Mouse (Mus musculus): ENCODE measurements at regions not wholly inside any gene's neighbourhood (a gene's known extent, or its start where the extent isn't known, plus 50 kb on each side); places are given as distances from the start of the nearest gene placed in this dataset.
"Not testable (repeated sequence)": the region's sequence is repeated elsewhere in the genome, so short reads cannot be mapped to it uniquely, and the experiment has no call there.

- no peak overlapping the region for H3K4me3 ChIP-seq (ENCODE audit: low read depth, low read length)
- H3K4me1 ChIP-seq (replicated peaks; ENCODE audit: control insufficient read depth, insufficient read depth, low read length) = no peaks in the 10 kb centered on the region
- no peak overlapping the region for H3K4me2 ChIP-seq (replicated peaks; ENCODE audit: low read depth)
- no peak for TF ChIP-seq CTCF (IDR thresholded peaks at IDR 0.05; ENCODE audit: low read depth)
- no peaks in the 10 kb centered on the region for H3K27me3 ChIP-seq (replicated peaks; ENCODE audit: control insufficient read depth, insufficient read depth, low read length)
- H3K9ac ChIP-seq (ENCODE audit: low read depth, low read length) = no peak overlapping the region
- no peak overlapping the region for H3K27ac ChIP-seq (ENCODE audit: low read depth, low read length)
- H3K9me3 ChIP-seq (ENCODE audit: control insufficient read depth) = no peaks in the 10 kb centered on the region
- 48% methylated on average over 4 of the region's 4 CpGs for WGBS
- H3K36me3 ChIP-seq (ENCODE audit: control insufficient read depth, insufficient read depth) = no peaks in the 10 kb centered on the region
- ATAC-seq = no peak
Measured at GRCm38 (mm10) chr10:7325074-7325473, 113.0 kb upstream of the Cnksr3 start.

- H3K4me3 ChIP-seq (ENCODE audit: low read depth, low read length) = no peak overlapping the region
- no peak overlapping the region for H3K9ac ChIP-seq (ENCODE audit: low read depth, low read length)
- ATAC-seq = no peak
- no peaks in the 10 kb centered on the region for H3K9me3 ChIP-seq (ENCODE audit: control insufficient read depth)
- H3K27me3 ChIP-seq (replicated peaks; ENCODE audit: control insufficient read depth, insufficient read depth, low read length) = no peaks in the 10 kb centered on the region
- TF ChIP-seq CTCF (IDR thresholded peaks at IDR 0.05; ENCODE audit: low read depth) = no peak
- no peaks in the 10 kb centered on the region for H3K36me3 ChIP-seq (ENCODE audit: control insufficient read depth, insufficient read depth)
- H3K4me2 ChIP-seq (replicated peaks; ENCODE audit: low read depth) = no peak overlapping the region
- WGBS = 27% methylated on average over 3 of the region's 3 CpGs
- H3K27ac ChIP-seq (ENCODE audit: low read depth, low read length) = no peak overlapping the region
- no peaks in the 10 kb centered on the region for H3K4me1 ChIP-seq (replicated peaks; ENCODE audit: control insufficient read depth, insufficient read depth, low read length)
Measured at GRCm38 (mm10) chr10:7323258-7323657, 111.2 kb upstream of the Cnksr3 start.

DNA sequence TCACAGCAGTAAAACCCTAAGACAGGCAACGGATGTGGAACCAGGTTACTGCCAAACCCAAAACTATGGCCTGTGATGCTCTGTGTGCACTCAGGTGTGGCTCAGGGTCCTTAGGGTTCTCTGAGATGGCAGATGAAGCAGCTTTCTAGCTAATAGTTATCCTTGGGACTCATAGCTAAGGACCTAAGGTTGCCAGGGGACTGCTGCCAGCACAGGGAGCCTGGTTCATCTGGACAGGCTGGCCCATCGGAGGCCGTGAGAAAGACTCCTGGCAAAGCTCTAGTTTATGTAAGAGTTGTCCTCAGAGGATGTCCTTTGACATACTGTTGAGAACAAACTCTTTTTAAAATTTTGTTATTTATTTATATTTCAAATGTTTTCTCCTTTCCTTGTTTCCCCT lies 97.9 kb upstream of the Cnksr3 start:
- Histone ChIP-seq H3K4me3 (ENCODE audit: low read depth, low read length) (no peak overlapping the region), H3K4me2 (replicated peaks; ENCODE audit: low read depth) (no peak overlapping the region), H3K27ac (ENCODE audit: low read depth, low read length) (no peak overlapping the region), H3K36me3 (ENCODE audit: control insufficient read depth, insufficient read depth) (no peaks in the 10 kb centered on the region), H3K4me1 (replicated peaks; ENCODE audit: control insufficient read depth, insufficient read depth, low read length) (no peaks in the 10 kb centered on the region), H3K9me3 (ENCODE audit: control insufficient read depth) (no peaks in the 10 kb centered on the region), H3K9ac (ENCODE audit: low read depth, low read length) (no peak overlapping the region), H3K27me3 (replicated peaks; ENCODE audit: control insufficient read depth, insufficient read depth, low read length) (no peaks in the 10 kb centered on the region)
- no peak for ATAC-seq
- 94% methylated on average over 3 of the region's 3 CpGs for WGBS
- TF ChIP-seq CTCF (IDR thresholded peaks at IDR 0.05; ENCODE audit: low read depth) = no peak

GRCm38 (mm10) chr10:7305881-7306280 lies 93.8 kb upstream of the Cnksr3 start:
- WGBS = 55% methylated on average over 3 of the region's 3 CpGs

DNA sequence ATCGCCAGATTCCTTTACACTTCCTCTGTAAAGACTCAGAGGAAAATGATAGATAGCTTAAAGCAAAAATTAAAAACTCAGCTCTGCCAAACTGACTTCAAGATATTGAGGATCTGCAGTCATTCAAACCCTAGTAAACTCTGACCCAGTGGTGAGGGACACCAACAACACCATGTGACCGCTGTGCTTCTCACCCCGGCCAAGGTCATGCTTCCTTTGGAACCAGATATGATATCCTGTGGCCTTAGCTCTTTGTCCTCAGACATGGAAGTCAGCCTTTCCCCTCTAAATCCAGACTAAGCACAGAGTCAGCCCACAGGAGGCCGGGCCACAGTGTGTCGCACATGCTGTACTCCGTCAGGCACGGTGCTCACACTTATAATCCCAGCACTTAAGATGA lies 86.3 kb upstream of the Cnksr3 start:
- Histone ChIP-seq H3K9me3 (ENCODE audit: control insufficient read depth) (no peaks in the 10 kb centered on the region), H3K9ac (ENCODE audit: low read depth, low read length) (no peak overlapping the region), H3K4me3 (ENCODE audit: low read depth, low read length) (no peak overlapping the region), H3K27me3 (replicated peaks; ENCODE audit: control insufficient read depth, insufficient read depth, low read length) (no peaks in the 10 kb centered on the region), H3K4me2 (replicated peaks; ENCODE audit: low read depth) (no peak overlapping the region), H3K27ac (ENCODE audit: low read depth, low read length) (no peak overlapping the region), H3K4me1 (replicated peaks; ENCODE audit: control insufficient read depth, insufficient read depth, low read length) (no peaks in the 10 kb centered on the region), H3K36me3 (ENCODE audit: control insufficient read depth, insufficient read depth) (no peaks in the 10 kb centered on the region)
- TF ChIP-seq CTCF (IDR thresholded peaks at IDR 0.05; ENCODE audit: low read depth) = no peak
- ATAC-seq = no peak; the same call in 1 of the 2 replicates
- WGBS = 86% methylated on average over 7 of the region's 7 CpGs

More at GRCm38 (mm10) chr10:7305881-7306280, 93.8 kb upstream of the Cnksr3 start:
- H3K36me3 ChIP-seq (ENCODE audit: control insufficient read depth, insufficient read depth); H3K4me2 ChIP-seq (replicated peaks; ENCODE audit: low read depth); ATAC-seq; H3K27ac ChIP-seq (ENCODE audit: low read depth, low read length); H3K4me1 ChIP-seq (replicated peaks; ENCODE audit: control insufficient read depth, insufficient read depth, low read length); H3K9ac ChIP-seq (ENCODE audit: low read depth, low read length); H3K9me3 ChIP-seq (ENCODE audit: control insufficient read depth); H3K27me3 ChIP-seq (replicated peaks; ENCODE audit: control insufficient read depth, insufficient read depth, low read length); H3K4me3 ChIP-seq (ENCODE audit: low read depth, low read length): not testable (repeated sequence)

DNA sequence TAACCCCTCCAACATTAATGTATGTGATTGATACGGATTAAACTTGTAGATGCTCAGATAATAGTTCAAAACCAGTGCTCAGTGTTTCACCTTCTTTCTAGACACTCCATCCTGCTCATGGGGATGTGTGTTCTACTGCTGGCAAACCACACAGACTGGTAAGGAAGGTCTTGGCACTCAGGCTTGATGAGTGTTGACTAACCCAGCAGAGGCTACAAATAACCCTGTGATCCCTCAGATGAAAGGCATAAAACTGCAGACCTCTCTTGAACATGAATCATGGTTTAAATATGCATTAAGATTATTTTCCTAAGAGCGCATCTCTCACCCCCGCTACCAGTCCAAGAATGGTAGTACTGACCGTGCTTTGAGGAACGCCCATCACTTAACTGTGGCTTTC lies 83.9 kb upstream of the Cnksr3 start:
- Histone ChIP-seq H3K4me2 (replicated peaks; ENCODE audit: low read depth) (no peak overlapping the region), H3K9me3 (ENCODE audit: control insufficient read depth) (no peaks in the 10 kb centered on the region), H3K4me3 (ENCODE audit: low read depth, low read length) (no peak overlapping the region), H3K27me3 (replicated peaks; ENCODE audit: control insufficient read depth, insufficient read depth, low read length) (no peaks in the 10 kb centered on the region), H3K36me3 (ENCODE audit: control insufficient read depth, insufficient read depth) (no peaks in the 10 kb centered on the region), H3K9ac (ENCODE audit: low read depth, low read length) (no peak overlapping the region), H3K27ac (ENCODE audit: low read depth, low read length) (no peak overlapping the region), H3K4me1 (replicated peaks; ENCODE audit: control insufficient read depth, insufficient read depth, low read length) (no peaks in the 10 kb centered on the region)
- no peak for TF ChIP-seq CTCF (IDR thresholded peaks at IDR 0.05; ENCODE audit: low read depth)
- no peak for ATAC-seq
- WGBS = 94% methylated on average over 5 of the region's 5 CpGs

GRCm38 (mm10) chr10:7293203-7293602 lies 81.2 kb upstream of the Cnksr3 start:
- WGBS = 79% methylated on average over 5 of the region's 5 CpGs

More at GRCm38 (mm10) chr10:7293203-7293602, 81.2 kb upstream of the Cnksr3 start:
- Histone ChIP-seq H3K9ac (ENCODE audit: low read depth, low read length) (no peak overlapping the region), H3K4me2 (replicated peaks; ENCODE audit: low read depth) (no peak overlapping the region), H3K27ac (ENCODE audit: low read depth, low read length) (no peak overlapping the region), H3K4me1 (replicated peaks; ENCODE audit: control insufficient read depth, insufficient read depth, low read length) (no peaks in the 10 kb centered on the region), H3K36me3 (ENCODE audit: control insufficient read depth, insufficient read depth) (no peaks in the 10 kb centered on the region), H3K4me3 (ENCODE audit: low read depth, low read length) (no peak overlapping the region), H3K9me3 (ENCODE audit: control insufficient read depth) (no peaks in the 10 kb centered on the region), H3K27me3 (replicated peaks; ENCODE audit: control insufficient read depth, insufficient read depth, low read length) (no peaks in the 10 kb centered on the region)
- ATAC-seq = no peak
- no peak for TF ChIP-seq CTCF (IDR thresholded peaks at IDR 0.05; ENCODE audit: low read depth)

Measured in intestine, postnatal 0 days (tissue).